Mouse (Mus musculus): ENCODE results near the gene Nagpa.

- TF ChIP-seq MYOD1 (IDR thresholded peaks at IDR 0.05; ENCODE audit: control insufficient read depth in 1 of 3, insufficient read length in 2 of 3, low read depth in 2 of 3) (no peak), MYOG (IDR thresholded peaks at IDR 0.05; ENCODE audit: control insufficient read depth in 1 of 3, insufficient read depth in 1 of 3, insufficient read length in 2 of 3, low read depth in 2 of 3) (no peak), MAX (IDR thresholded peaks at IDR 0.05; ENCODE audit: low read depth) (no peak), TCF12 (IDR thresholded peaks at IDR 0.05; ENCODE audit: insufficient read depth, poor library complexity, severe bottlenecking) (no peak)
These were observed 6.6 kb upstream of the Nagpa start for GRCm38 (mm10) chr16:5210365-5210764.
